Mouse (Mus musculus) embryonic fibroblast, embryonic 13.5 days (primary cell): ENCODE results near the gene Togaram1.

Experiments
- CTCF ChIP-seq: IDR thresholded peaks from 2 replicates; pipeline ENCODE4 v1.5.1; 2011; ENCODE audit warnings: mild to moderate bottlenecking, control low read depth, low read length, moderate library complexity, borderline replicate concordance; ENCODE audit not compliant: insufficient read depth
- POLR2A ChIP-seq: IDR thresholded peaks from 2 replicates; pipeline ENCODE4 v1.6.1; 2011; ENCODE audit warnings: low read depth, mild to moderate bottlenecking, control low read depth, low read length, moderate library complexity

DNA sequence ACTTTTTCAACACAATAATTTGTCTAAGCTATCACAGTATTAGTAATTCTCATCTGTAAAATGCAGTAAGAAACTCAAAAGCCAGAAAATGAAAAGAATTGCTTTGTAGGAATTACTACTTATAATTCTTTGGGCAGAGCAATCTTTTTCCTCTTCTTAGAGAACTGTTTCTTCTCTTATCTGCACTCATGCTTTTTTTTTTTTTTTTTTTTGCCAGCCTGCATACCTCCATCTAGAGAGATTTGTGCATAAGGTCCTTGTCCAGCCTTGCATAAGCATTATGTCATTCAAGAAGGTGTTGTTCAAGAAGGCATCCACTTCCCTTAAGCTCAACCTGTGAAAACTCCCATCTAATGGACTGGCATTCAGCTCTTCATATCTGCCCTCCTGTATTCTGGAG lies 48.9 kb upstream of the Togaram1 start:
- no peak for TF ChIP-seq CTCF
- TF ChIP-seq POLR2A = no peak
